Mouse (Mus musculus) megakaryocyte-erythroid progenitor cell, adult 5-6 weeks (primary cell): ENCODE results near the gene Fgfr2. TPM values are rescaled to one million over a fixed set of nuclear protein-coding genes. Genes with fewer than 3 reads are reported as not detected.

ENCODE experiments used
- ATAC-seq: replicated peaks from 2 replicates; pipeline ENCODE4 v1.8.0; 2016; ENCODE audit warnings: mild to moderate bottlenecking, inconsistent platforms; ENCODE audit not compliant: severe bottlenecking, poor library complexity, low FRiP score, low TSS enrichment
- total RNA-seq, 2 experiments: library from RNA; stranded (forward) in 1 of 2; stranded (reverse) in 1 of 2; fragments of 200-1000, 215-1000 nt in 1 of 2; fragments of >200 nt in 1 of 2; fragmentation: Nextera tagmentation in 1 of 2; gene quantifications; 2 replicates each; pipeline ENCODE4 v1.2.3; 2014 to 2017

Gene Fgfr2
- total RNA-seq, 2 experiments from 2014 or later = not detected

DNA sequence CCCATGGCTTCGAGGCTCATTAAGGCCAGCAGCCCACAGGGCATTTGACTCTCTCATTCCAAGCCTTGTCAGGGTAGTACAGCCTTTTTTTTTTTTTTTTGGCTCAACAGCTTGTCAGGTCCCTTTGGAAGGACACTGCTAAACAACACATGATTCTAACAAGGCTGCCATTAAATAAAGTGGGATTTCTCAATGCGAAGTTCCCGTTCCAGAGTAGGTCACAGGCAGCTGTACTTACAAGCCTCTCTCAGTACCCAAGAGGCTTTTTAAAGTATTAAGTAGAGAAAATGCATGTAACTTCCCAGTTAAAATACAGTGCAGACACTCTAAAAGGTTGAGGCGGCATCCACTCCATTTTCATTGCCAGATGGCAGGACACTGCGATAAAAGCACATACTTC, 29.4 kb downstream of the Fgfr2 start:
- no peak for ATAC-seq

DNA sequence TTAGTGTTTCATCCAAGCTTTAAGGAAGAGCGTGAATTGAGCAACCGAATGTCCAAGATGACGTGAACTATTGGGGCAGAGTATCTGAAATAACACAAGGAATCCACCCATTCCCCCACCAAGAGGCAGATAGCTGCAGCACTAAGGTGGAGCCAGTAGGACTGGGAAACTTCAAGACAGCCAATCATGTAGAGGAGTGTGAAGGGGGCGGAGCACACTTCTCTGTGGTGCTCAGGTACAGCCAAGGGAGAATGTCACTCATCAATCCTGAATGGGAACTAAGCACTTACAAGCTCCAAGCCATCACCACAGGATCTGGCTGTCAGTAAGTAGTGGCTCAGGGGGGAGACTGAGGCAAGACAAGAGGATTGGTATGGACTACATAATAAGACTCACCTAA, 32.5 kb downstream of the Fgfr2 start:
- no peak for ATAC-seq

DNA sequence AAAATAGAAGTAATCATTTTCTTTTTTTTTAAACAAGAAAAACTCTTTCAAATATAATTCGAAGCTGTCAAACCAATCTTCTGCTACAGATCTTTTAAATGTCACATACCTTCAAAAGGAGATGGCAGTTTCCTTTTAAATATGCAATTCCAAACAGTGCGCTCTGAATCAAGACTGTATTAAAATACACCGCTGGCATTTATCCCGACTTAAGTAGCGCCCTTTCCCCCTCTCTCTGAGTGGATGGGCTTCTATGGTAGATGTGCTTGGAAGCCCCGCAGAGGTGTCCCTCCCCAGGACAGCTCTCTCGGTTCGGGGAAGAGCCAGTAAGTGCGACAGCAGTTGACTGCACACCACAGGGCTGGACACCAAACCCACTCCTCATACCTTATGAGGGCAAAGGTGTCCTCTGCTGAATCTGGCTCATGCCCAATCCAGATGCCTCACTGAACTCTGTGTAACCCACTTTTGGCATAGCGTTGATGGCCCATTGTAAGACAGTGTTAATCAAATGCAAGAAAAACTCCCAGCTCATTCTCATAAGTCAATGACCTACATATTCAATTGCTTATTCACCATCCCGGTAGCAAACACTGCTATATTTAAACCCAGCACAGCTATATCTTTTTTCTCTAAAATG, 33.4 kb downstream of the Fgfr2 start:
- no peak for ATAC-seq

GRCm38 (mm10) chr7:133088830-133089261, 34.3 kb downstream of the Fgfr2 start:
- no peak for ATAC-seq

DNA sequence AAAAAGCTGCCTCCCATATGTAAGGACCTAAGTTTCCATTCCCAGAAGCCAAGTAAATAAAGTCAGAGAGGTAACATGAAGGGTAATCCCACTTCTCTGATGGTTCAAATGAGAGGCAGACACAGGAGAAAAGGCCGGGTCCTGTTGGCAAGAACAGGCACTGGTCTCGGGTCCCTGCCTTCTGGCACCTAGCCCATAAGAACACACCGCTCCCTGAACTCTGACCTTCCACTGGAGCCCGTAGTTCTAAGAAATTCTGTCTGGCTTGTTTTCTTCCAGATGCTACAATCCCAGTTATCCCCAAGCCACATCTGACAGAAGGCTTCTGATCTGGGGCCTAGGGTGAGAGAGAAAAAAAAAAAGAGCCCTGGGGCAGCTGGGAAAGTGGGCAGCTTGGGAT, 34.7 kb downstream of the Fgfr2 start:
- ATAC-seq = no peak

DNA sequence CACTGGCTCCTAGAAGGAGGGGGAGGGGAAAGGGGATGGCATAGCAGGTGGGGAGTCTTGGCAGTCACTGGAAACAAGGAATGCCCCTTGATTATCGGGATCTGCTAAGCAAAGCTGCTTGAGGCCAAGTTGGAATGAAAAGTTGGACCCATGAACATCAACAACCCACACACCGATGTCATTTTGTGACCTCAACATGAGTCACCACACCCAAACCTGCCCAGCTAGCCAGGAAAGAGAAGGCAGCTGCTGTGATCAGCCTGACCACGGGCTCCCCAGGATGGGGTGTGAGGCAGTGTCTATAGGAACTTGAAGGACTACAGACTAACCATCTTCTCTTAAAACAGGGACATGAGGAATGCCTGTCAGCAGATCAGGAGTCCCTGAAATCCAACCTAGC, 37.7 kb downstream of the Fgfr2 start:
- no peak for ATAC-seq

DNA sequence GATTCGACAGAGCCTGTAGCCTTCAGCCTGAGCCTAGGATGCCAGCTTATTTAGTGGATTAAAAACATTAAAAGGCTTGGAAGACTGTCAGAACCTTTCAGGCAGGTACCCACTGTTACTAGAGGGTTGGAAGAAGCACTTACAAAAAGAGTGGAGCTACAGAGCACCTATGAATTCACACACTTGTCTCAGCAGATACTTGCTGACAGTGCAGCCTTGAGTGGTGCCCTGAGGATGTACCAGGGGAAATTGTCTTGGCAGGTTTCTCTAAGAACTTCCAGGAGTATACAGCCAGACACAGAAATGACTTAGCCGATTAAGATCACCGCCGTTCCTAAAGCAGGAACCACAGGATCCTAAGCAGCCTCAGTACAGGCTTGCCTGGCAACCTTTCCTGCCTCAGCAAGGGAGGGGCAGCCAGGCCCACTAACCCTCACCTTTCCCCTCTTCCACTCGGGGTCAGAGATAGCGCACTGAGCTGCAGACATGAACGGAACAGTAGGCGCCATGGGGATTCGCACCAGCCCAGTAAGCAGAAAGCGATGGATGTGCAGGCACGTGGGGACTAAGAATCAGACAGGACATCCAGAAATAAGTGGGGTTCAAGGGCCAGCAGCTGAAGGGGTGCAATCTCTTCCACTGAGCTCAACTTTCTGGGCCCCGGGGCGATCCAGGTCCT, 39.1 kb downstream of the Fgfr2 start:
- ATAC-seq = no peak

DNA sequence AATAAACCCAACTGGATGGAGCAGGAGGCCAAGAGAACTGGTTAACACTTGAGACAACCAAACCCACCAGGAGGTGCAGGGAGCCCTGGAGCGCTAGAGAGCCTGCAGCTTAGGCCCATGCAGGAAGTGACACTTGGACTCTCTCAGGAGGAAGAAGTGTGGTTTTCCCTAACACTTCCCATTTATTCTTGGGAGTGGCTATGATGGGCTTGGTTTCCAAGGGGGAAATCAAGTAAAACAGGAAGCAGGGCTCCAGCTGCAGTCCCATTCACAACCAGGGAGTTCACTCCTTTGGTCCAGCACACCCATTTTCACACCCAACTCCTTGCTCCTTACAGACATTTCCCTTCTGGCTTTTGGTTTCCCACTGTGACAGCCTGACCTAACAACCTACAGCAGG, 44.2 kb downstream of the Fgfr2 start:
- no peak for ATAC-seq

GRCm38 (mm10) chr7:133074462-133075133, 48.6 kb downstream of the Fgfr2 start:
- no peak for ATAC-seq

- ATAC-seq = no peak
These were observed 50.0 kb downstream of the Fgfr2 start for GRCm38 (mm10) chr7:133073147-133073651.

GRCm38 (mm10) chr7:133072535-133072934, 50.6 kb downstream of the Fgfr2 start:
- ATAC-seq = no peak

DNA sequence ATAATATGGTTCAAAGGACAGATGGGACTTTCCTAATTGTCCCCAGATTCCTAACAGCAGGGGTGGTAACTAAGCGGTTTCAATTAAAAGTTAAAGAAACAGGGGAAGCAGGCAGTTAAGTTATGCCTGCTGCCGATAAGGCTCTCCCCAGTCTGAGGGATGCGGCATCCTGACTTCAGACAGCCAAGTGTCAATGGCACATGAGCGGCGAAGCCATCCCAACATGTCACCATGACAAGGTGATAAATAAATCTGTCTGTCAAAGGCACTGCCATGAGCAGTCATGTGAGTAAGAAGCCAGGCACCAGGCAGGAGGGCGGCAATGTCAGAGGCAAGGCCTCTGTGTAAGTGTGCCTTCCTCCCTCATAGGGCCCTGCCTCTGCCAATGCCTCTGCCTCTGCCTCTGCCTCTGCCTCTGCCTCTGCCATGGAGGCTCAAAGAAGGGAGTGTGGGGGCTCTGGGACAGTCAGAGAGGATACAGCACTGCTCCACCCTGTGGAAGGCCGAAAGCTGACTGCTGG, 55.8 kb downstream of the Fgfr2 start:
- ATAC-seq = no peak

- ATAC-seq = no peak
These were observed 56.4 kb downstream of the Fgfr2 start for GRCm38 (mm10) chr7:133066776-133067175.

DNA sequence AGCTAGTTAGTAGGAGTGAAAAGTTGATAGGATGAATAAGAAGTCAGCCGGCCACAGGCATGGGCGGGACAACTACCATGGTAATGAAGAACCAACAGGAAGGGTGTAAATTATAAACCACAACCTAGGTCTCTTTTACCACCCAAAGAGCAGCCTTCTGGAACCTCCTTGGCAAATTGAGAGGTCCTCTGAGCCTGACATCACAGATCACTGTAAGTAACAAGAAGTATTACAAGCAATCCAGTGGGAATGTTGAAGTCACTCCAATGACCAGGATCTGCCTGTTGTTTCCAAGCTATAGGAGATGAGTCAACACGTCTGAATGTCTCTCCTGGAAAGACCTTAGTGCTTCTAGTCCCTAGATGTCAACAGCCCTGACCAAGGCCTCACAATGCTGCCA, 61.1 kb downstream of the Fgfr2 start:
- ATAC-seq = no peak

GRCm38 (mm10) chr7:133060170-133060569, 63.0 kb downstream of the Fgfr2 start:
- no peak for ATAC-seq

DNA sequence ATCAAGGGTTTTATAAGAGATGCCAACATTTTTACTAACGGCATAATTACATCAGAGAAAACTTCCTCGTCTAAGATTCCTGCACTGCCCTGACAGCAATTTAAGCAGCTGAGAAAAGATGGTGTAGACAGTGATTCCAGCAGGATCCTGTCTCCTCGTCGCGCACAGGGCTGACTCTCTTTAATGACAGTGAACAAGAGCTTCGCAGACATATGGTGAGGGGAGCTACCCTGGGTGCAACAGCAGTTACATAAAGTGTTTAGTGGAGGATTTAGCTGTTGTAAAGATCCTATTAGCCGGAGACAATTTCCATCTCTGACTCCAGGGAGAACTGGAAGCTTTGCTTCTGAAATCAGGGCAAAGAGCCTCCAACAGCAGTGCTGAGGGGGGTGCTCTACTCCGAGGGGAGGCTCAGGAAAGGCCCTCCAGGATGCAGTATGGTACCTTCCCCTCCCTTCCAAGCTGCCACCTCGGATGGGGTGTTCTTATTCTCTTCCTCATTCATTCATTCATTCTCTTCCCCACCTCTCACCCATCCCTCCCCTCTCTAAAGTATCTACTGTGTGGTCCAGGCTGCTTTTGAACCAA, 63.5 kb downstream of the Fgfr2 start:
- ATAC-seq = no peak

GRCm38 (mm10) chr7:133059150-133059509, 64.0 kb downstream of the Fgfr2 start:
- ATAC-seq = no peak

- no peak for ATAC-seq
These were observed 64.5 kb downstream of the Fgfr2 start for GRCm38 (mm10) chr7:133058496-133059149.

DNA sequence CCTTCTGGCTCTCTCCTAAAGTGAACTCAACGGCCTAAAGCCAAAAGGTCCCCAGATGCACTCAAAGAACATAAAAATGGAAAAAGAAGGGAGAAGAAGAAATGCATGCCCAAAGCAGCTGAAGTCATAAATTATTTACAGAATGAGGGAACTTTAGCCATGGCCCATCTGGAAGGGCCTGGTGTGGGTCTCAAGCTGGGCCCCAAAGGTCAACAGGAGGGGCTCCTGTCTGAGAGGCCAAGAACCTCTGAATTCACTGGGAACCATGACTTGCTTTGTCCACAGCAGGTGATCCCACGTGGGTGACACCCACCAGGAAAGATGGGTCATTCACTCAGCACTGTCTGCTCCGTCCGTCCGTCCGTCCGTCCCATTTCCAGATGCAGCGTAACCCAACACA, 66.2 kb downstream of the Fgfr2 start:
- no peak for ATAC-seq

- ATAC-seq = no peak
These were observed 68.7 kb downstream of the Fgfr2 start for GRCm38 (mm10) chr7:133054486-133054885.
